Mouse (Mus musculus): ENCODE results near the gene Cd160.

Cd160 gene

DNA sequence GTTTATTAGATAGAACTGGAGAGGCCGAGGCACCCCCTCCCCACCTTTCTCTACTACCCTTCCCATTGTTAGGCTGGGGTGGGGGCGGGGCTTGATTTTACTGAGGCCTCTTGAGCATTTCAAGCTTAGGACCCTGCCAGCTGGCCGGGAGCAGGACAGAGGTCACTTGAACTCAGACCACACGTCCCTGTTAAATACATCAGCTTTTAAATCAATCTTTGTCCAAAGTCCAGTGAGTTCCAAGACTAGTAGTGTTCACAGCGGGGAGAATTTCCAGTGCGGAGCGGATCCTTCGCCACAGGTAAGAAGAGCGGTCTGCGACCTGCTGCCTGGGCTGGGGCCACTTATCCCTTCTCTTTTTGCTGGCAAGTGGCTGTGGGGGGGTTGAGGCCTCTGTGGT, 705 bp upstream of the Cd160 start:
- DNase-seq (ENCODE audit: low spot score in 2 of 2) = no peak

DNA sequence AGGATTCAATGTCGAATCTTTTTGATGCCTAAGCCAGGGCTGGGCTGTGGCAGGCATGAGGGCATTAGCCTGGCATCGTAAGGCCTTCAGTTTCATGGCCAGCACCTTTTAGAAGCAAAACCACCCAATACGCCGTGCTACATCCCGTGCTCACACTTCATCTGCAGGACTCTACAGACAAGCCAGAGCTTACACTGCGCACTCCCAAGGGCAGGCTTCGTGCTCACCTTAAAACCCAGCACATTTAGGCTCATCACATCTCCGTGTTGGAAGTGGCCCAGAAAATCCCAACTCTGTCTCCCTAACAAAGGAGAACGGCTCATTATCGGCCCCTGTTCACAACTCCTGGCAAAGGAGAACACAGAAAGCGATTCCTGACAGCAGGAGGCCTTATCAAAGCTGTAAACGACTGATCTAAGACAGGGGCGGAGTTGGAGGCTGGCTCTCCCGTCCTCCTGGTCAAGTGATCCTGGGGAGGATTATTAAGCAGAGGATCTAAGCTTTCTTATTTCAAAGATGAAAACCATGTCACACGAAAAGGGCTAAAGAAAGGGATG, 765 bp downstream of the Cd160 start:
- DNase-seq (ENCODE audit: low spot score in 2 of 2) = no peak

DNA sequence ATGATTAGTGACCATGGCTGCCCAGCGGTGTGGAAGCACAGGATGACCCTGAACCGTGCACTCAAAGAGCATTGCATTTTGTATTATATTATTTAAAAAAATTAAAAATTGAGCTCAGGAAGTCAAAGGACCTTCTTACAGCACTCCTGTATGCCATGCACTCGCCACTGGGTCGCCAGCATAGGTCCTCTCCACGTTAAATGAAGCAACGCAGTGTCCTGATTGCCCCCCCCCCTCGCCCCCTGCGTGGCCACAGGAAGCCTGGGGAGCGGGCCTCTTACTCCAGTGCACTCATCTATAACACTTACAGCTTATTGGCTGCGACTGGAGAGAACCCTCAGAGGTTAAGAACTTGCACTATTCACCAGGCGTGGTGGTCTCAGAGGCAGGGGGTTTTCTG, 3.9 kb downstream of the Cd160 start:
- DNase-seq (ENCODE audit: low spot score in 2 of 2) = no peak

DNA sequence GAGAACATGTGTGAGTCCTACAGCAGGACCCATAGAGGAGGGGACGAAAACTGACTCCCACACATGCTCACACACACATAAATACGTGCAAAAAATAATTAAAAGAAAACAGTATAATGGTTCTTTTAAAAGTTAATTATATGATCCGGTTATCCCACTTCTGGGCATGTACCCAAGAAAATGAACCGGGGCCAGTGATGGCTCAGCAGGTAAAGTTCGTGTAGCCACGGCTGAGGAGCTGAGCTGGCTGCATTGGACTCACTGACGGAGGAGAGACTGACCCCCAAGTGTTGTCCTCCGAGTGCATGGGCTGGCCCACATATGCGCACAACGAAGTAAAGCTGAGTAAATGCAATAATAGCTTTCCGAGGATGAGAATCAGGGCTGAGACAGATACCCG, 4.5 kb downstream of the Cd160 start:
- DNase-seq (ENCODE audit: low spot score in 2 of 2) = no peak

DNA sequence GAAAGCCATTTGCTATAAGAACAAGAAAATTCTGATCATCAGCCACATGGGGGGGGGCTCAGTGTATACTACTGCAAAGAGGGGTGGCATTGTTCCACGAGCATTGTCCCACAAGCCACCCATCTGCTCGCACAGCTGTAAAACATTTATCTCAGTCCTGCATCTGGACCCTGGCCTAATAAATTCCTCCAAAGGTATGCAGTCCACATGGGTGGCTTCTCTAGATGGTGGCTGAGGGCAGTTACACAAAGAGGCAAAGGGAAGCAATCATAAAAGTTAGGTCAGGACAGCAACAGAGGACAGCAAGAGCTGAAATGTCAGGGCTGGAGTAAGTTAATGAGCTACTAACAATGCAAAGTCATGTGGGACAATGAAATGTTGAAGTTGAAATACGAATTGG, 5.5 kb downstream of the Cd160 start:
- DNase-seq (ENCODE audit: low spot score in 2 of 2) = no peak

DNA sequence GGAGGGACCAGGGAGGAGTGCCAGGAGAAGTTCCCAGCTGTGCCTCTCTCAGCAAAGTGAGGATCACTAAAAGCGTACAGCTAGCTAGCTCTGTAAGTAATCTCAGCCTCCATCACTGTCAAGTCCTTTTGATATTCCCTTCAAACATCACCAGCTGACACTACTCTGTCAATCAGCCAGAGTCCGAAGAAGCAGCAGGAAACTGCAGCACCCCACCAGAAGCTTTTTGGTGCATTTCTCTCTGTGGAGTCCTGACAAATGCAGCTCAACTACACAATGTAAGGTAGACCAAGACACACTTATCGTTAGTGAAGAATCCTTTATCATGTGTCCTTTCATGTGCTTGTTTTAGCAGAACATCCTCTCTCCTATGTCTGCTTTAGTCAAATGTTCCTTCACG, 7.6 kb downstream of the Cd160 start:
- no peak for DNase-seq (ENCODE audit: low spot score in 2 of 2)

DNA sequence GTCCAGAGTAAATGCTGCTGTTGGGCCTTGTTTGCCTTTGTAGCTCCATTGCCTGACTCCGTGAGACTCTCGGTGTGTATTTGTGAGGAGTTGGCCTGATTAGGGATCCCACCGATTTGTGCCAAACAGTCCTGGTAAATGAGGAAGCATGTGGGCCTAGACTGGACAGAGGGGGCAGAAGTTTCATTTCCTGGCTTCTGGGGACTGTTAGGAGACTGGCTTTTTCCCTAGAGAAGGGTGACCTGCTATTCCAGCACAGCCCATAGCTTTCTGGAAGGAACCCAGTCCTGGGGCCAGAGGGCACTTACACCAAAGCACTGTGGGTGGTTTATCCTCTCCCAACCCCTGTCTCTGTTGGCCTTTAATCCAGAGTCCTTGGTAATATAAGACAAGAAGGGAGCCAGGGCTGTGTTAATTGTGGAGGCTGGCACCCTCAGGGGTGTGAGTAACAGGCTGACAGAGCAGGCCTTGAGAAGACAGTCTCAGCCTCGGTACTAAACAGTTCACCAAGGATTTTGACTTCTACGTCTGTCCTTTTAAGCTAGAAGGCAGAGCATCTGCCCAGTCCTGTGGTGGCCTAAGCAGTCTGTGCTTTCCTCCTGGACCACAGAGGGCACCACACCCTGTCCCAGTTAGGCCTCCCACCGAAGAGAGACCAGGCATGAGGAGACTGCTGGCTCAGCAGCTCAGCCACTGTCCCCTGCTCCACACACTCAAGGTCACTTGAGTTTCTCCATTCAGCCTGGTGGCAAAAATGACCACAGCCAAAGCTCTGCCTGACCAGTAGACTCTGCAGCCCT, 8.8 kb downstream of the Cd160 start:
- no peak for DNase-seq (ENCODE audit: low spot score in 2 of 2)

DNA sequence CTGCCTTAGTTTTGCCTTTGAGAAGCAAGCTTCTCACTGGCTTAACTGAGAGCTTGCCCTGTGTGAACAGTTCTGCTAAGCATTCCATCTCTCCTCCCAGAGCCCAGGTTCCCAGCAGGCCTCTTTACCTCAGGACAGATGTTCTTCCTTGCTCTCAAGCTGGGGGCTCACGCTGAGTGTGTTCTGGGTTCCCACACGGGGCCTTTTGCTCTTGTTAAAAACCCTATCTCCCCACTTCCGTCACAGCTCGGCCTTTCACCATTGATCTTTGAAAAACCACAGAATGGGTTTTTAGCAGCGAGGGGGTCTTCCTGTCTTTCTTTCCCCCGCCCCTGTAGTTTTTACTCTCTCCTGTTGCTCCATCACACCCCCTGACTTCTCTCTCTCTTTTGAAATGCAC, 14.8 kb downstream of the Cd160 start:
- DNase-seq (ENCODE audit: low spot score in 2 of 2) = no peak

DNA sequence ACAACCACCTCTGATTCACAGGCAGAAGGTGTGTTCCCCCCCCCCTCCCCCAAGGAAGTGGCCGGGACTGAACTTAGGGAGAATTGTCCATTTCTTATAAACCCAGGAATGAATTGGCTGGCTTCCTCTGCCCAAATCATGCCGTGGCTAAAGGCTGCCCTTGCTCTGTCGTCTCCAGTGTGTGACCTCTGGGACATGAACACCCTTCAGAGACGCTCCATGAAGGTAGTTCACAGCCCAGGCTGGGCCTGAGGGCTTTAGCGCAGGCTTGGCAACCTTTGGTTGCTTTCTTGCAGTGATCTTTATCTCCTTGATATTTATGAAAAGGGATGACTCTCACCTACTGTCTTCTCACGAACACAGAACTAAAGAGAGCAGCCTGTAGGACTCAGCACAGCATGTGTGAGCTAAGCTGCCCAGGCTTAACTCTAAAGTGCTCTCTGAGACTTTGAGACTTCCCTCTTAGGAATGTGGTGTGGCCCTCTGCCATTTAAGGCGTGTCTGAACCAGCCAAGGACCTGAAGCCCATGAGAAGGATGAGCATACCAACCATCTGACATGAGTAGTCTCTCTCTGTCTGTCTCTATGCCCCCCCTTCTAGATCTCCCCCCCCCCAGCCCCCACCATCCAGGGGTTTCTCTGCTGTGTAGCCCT, 15.4 kb downstream of the Cd160 start:
- DNase-seq (ENCODE audit: low spot score in 2 of 2) = no peak

DNA sequence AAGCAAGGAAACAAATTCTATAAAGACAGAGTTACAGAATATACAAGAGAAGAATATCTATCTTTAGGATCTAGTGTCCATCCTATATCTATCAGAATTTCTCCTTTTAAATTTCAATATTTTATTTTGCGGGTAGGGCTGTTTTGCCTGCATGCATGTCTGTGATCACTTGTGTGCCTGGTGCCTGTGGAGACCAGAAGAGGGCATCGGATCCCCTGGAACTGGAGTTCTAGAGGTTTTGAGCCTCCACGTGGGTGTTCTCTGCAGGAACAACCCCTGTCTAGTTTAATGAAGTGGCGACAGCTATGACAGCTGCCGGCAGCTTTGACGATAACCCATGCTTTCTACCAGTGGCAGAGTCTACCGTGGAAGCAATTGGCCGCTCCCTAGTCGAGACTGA, 16.0 kb downstream of the Cd160 start:
- no peak for DNase-seq (ENCODE audit: low spot score in 2 of 2)

DNA sequence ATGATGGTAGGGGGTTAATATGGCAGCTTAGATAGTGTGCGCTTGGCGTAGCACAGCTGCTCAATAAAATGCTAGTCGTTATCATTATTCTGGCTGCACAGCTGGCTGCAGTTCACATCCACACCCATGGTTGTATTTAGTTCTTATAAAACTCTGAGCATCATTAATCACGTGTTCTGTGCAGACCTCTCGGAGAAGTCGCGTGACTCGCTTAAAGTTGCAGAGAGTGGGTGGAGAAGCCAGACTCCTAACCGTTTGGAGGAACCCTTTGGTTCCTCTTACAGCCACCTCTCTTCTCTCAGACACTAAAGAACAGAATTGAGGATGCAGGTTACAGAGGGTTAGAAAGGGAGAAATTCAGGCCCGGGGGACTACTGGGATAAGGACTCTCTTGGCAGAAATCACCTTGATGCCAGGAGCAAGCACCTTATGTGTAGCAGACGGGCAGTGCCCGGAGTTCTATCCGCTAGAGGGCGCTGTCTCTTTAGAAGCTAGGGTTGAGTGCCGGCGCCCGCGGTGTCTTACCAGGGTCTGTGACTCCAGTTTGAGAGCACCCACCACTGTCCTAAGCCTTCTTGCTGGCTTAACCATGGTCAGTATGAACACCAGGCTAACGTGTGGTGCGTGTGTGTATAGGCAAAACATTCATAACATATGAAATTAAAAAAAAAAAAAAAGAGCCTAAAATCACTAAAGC, 16.6 kb downstream of the Cd160 start:
- DNase-seq (ENCODE audit: low spot score in 2 of 2) = peak; percentile 46 to 72

DNA sequence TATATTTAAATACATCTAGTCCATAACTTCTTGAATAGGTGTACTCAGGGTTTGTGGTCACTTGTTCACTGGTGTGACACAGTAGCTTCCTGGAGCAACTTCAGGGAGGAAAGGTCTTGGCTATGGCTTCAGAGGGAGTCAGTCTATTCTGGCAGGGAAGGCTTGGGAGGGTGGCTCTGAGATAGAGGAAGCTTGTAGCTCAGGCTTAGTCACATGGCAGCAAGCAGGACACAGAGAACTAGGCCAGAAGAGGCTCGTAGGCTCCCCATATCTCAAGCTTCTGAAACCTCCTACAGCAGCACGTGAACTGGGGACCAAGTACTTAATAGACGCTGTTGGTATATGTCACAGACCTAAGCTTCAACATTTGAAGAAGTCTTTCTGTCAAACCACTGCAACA, 17.9 kb downstream of the Cd160 start:
- no peak for DNase-seq (ENCODE audit: low spot score in 2 of 2)

DNA sequence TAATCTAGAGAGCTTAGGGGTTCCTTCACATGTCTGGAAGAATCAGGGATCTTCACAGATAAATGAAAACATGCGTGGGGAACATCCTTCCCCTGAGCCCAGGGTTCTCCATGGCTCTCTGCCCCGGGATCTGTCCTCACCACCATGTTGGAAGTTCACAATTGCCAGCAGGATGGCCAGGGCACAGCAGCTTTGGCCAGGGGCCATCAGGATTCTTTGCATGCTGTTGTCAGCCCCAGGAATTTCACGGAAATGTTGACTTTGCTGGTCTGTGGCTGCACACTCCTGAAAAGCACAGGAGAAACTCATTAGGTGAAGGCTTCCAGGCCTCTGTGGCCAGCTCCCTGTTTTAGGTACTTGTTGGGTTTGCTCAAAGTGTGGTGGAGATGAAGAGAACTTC, 20.5 kb downstream of the Cd160 start:
- no peak for DNase-seq (ENCODE audit: low spot score in 2 of 2)

DNA sequence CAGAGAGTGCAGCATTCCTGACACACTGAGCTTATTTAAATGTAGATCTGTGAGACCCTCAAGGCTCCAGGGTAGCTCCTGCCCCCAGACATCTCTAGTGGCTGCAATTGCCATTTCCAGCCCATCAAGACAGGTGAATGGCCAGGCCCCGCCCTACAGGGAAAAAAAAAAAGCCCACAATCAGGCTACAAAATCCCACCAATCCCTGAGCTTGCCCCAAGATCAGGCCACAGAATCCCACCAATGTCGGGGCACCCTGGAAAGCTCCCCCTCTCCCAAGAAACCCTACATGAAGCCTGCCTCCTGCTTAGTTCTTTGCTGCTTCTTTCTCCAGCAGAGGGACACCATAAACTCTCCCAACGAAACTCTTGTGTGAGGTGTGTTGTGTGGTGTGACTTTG, 21.0 kb downstream of the Cd160 start:
- no peak for DNase-seq (ENCODE audit: low spot score in 2 of 2)

DNA sequence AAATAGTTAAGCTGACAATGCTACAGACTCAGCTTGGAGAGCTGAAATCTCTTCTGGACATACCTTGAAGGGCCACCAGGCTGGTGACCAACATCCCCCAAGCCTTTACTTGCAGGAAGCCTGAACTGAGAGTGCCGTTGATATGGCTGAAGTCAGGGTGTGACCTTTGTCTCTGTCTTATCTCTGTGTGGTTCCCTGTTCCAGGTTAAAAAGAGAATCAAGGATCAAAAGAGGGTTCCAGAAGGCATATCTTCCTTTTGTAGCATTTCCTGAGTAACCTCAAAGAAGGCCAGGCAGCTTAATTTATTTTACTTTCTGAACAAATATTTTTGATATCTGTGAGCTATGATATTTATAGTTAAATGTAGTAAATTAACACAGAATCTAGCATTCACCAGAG, 26.9 kb downstream of the Cd160 start:
- DNase-seq (ENCODE audit: low spot score in 2 of 2) = no peak

DNA sequence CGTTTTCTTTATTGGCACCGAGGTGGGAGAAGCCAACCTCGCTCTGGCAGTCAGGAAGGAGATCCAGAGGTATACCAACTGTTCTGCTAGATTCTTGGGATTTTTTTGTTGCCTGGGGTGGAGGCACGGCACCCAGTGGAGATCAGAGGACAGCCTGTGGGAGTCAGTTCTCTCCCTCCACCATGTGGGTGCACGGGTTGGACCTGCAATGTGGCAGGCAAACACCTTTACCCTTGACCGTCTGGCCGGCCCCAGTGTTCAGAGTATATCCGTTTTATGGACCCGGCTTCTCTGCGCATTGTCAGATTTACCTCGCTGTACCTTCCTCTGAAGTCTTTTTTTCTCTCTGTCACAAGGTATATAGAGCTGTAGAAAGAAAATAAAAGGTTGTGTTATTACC, 28.9 kb downstream of the Cd160 start:
- no peak for DNase-seq (ENCODE audit: low spot score in 2 of 2)

DNA sequence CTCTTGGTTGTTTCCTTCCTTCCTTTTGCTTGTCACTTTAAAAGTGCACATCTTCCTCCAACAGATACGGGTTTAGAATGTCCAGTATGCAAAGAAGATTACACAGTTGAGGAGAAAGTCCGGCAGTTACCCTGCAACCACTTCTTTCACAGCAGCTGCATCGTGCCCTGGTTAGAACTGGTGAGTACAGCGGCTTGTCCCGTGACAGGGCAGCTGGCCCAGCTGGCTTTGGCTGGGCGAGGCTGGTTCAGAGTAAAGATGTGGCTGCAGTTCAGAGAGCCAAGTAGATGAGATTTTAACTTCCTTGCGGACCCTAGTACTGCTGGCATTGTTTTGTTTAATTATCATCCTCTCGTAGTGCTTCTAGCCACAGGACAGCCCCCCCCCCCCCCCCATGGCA, 40.6 kb downstream of the Cd160 start:
- no peak for DNase-seq (ENCODE audit: low spot score in 2 of 2)

DNA sequence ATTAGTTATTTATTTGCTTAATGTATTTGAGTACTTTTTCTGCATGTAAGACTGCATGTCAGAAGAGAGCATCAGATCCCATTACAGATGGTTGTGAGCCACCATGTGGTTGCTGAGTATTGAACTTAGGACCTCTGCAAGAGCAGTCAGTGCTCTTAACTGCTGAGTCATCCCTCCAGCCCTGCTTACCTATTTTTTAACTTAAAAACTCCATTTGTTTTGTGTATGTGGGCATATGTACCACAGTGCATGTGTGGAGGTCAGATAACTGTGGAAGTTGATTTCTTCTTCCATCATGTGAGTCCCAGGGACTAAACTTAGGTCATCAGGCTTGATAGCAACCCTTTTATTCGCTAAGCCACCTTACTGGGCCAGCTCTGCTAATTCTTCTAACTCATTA, 41.4 kb downstream of the Cd160 start:
- no peak for DNase-seq (ENCODE audit: low spot score in 2 of 2)

DNA sequence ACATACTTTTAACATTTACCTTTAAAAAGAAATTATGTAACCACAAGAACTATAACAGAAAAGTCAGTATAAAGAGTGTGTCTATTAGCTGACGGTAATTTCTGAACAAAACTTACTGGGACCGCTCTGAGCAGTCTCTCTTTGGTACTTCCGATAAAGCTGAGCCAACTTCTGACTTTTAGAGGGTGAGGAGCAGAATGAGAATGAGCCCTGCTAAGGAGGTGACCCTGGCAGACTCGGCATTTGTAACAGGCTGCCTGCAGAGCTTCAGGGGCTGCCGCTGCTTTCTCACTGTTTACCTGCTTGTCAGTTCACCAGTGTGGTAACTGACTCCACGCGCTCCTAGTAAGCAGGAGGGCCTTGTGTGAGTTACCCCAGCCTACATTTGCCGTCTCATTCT, 46.9 kb downstream of the Cd160 start:
- no peak for DNase-seq (ENCODE audit: low spot score in 2 of 2)

DNA sequence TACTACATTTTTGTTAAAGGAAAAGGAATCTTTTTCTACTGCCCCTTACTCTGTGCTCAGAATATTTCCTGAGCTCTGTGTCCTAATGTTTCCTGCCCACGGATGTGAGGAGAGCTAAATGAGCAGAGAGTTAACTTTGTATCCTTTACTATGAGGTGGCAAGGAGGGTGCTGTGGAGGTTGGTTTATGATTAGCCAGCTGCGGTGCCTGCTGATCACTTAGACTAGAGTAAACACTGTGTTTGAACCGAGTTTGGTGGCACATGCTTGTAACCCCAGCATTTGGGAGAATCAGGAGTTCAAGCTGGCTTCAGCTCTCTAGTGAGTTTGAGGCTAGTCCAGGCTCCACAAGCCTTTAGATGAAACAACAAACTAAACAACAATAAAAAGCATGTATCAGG, 52.0 kb downstream of the Cd160 start:
- no peak for DNase-seq (ENCODE audit: low spot score in 2 of 2)

DNA sequence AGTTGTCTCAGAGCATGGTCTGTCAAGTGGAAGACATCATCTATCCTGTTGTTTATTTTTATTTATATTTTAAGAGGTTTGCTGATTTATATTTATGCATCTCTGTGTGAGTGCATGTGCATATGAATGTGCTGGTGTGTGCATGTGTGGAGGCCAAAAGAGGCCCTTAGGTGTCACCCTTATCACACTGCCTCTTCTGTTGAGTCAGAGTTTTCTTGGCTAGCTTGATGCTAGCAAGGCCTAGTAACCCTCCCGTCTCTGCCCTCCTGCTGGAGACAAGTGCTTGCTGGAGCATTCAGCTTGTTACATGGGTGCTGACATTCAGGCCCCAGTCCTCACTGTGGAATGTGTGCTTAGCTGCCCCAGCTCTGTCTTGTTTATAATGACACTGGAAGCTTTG, 56.2 kb downstream of the Cd160 start:
- DNase-seq (ENCODE audit: low spot score in 2 of 2) = no peak

DNA sequence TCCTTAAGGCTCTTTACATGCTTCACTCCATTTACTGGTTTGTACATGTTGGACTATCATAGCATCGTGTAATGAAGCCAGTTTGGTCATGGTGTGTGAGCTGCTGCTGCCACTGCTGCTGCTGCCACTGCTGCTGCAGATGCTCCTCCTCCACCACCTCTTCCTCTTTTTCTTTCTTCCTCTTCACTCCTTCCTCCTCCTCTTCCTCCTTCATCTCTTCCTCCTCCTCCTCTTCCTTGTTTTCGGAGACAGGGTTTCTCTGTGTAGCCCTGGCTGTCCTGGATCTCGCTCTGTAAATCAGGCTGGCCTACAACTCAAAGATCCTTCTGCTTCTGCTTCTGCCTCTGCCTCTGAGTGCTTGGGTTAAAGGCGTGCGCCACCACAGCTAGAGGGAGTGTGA, 59.2 kb downstream of the Cd160 start:
- DNase-seq (ENCODE audit: low spot score in 2 of 2) = no peak

DNA sequence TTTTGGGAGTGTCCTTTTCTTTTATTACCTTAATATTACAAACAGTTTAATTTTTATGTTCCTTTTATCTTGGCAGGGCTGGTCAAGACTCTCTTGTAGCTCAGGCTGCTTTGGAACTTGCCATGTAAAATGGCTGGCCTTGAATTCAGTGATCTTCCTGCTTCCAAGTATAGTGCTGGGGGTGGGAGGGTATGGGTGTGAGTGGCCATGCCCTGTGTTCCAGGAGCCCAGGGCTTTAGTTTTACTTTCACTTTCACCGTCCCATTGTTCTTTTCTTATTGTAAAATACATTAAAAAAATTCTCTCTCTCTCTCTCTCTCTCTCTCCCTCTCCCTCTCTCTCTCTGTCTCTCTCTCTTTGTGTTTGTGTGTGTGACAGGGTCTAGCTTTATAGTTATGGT, 64.6 kb downstream of the Cd160 start:
- DNase-seq (ENCODE audit: low spot score in 2 of 2) = no peak
